Mouse (Mus musculus) kidney, adult 2 months (tissue): ENCODE data around the gene Ccdc85c. TPM values are rescaled to one million over a fixed set of nuclear protein-coding genes. Genes with fewer than 3 reads are reported as not detected.

ENCODE experiments used
- DNase-seq: peaks from one replicate; pipeline ENCODE4 v3.0.0; 2021
- H3K27ac ChIP-seq: fragments of 200-500 bp; 2 replicates; pipeline ENCODE4 v1.5.1; 2012; ENCODE audit warnings: low read depth, low read length, control low read depth, inconsistent platforms; ENCODE audit not compliant: insufficient read depth
- H3K27me3 ChIP-seq: fragments of 200-500 bp; replicated peaks from 2 replicates; pipeline ENCODE4 v1.6.1; 2012; ENCODE audit warnings: mild to moderate bottlenecking, moderate library complexity, low read length, inconsistent platforms; ENCODE audit not compliant: control insufficient read depth, insufficient read depth
- H3K36me3 ChIP-seq: fragments of 200-500 bp; 2 replicates; pipeline ENCODE4 v1.6.1; 2012; ENCODE audit warnings: mild to moderate bottlenecking, moderate library complexity, low read length, inconsistent platforms; ENCODE audit not compliant: control insufficient read depth, insufficient read depth
- H3K4me1 ChIP-seq: fragments of 200-500 bp; 2 replicates; pipeline ENCODE4 v1.6.1; 2011; ENCODE audit warnings: low read length; ENCODE audit not compliant: control insufficient read depth, insufficient read depth
- H3K4me3 ChIP-seq: fragments of 200-500 bp; 2 replicates; pipeline ENCODE4 v1.5.1; 2011; ENCODE audit warnings: mild to moderate bottlenecking, low read depth, low read length, control low read depth; ENCODE audit not compliant: insufficient read depth
- CTCF ChIP-seq: fragments of 200-500 bp; conservative IDR thresholded peaks from 2 replicates; pipeline ENCODE4 v1.5.1; 2011; ENCODE audit warnings: low read depth, mild to moderate bottlenecking, control low read depth, low read length, moderate library complexity, mixed read lengths; ENCODE audit not compliant: insufficient read depth, insufficient read length
- POLR2A ChIP-seq: fragments of 200-500 bp; IDR thresholded peaks from one replicate; pipeline ENCODE4 v1.6.1; 2011; ENCODE audit warnings: low read depth, low read length, control low read depth
- WGBS: fragments of 180-500 bp; shearing (Covaris S2); methylation state at CpG from one replicate; pipeline ENCODE4 v1.1.7; 2018; 5-methylcytosine and 5-hydroxymethylcytosine counted together
- polyA plus RNA-seq: library from polyadenylated mRNA; depleted of rRNA; stranded (reverse); fragments of >200 nt; gene quantifications from 2 replicates; pipeline ENCODE4 v1.2.3, GENCODE M21; 2012

Ccdc85c gene
- polyA plus RNA-seq, 1 experiment = 15.7 TPM

GRCm38 (mm10) chr12:108272143-108272635, 3.0 kb downstream of the Ccdc85c start:
- TF ChIP-seq POLR2A (no peak), CTCF (no peak)

GRCm38 (mm10) chr12:108271351-108272142, 3.7 kb downstream of the Ccdc85c start:
- no peak overlapping the region for H3K4me3 ChIP-seq
- WGBS = 76% methylated on average over 16 of the region's 16 CpGs
- no peaks in the 10 kb centered on the region for H3K36me3 ChIP-seq
- no peak overlapping the region for H3K27ac ChIP-seq
- no peak for DNase-seq
- TF ChIP-seq CTCF (no peak), POLR2A (no peak)
- no peaks in the 10 kb centered on the region for H3K27me3 ChIP-seq
- peaks cover 32% of the 10 kb centered on the region for H3K4me1 ChIP-seq

More at GRCm38 (mm10) chr12:108272143-108272635, 3.0 kb downstream of the Ccdc85c start:
- Histone ChIP-seq H3K4me1 (peaks cover 28% of the 10 kb centered on the region), H3K36me3 (no peaks in the 10 kb centered on the region), H3K4me3 (no peak overlapping the region), H3K27ac (no peak overlapping the region), H3K27me3 (no peaks in the 10 kb centered on the region)
- WGBS = 62% methylated on average over 7 of the region's 7 CpGs
- no peak for DNase-seq

GRCm38 (mm10) chr12:108270240-108270919, 4.8 kb downstream of the Ccdc85c start:
- H3K27ac ChIP-seq = no peak overlapping the region
- WGBS = 37% methylated on average over 13 of the region's 13 CpGs
- no peak for TF ChIP-seq CTCF
- no peak for TF ChIP-seq POLR2A
- H3K36me3 ChIP-seq = no peaks in the 10 kb centered on the region
- H3K4me3 ChIP-seq = no peak overlapping the region
- H3K27me3 ChIP-seq = no peaks in the 10 kb centered on the region
- H3K4me1 ChIP-seq = peaks cover 38% of the 10 kb centered on the region
- peak; percentile 70 for DNase-seq

GRCm38 (mm10) chr12:108269699-108270098, 5.5 kb downstream of the Ccdc85c start:
- Histone ChIP-seq H3K4me1 (peaks cover 39% of the 10 kb centered on the region), H3K4me3 (no peak overlapping the region), H3K36me3 (no peaks in the 10 kb centered on the region), H3K27me3 (no peaks in the 10 kb centered on the region), H3K27ac (no peak overlapping the region)
- DNase-seq = no peak
- WGBS = 58% methylated on average over 5 of the region's 5 CpGs
- TF ChIP-seq POLR2A (no peak), CTCF (no peak)

GRCm38 (mm10) chr12:108268970-108269369, 6.3 kb downstream of the Ccdc85c start:
- Histone ChIP-seq H3K4me3 (no peak overlapping the region), H3K27ac (no peak overlapping the region), H3K36me3 (no peaks in the 10 kb centered on the region), H3K4me1 (peaks cover 46% of the 10 kb centered on the region), H3K27me3 (no peaks in the 10 kb centered on the region)
- DNase-seq = no peak
- no peak for TF ChIP-seq POLR2A
- TF ChIP-seq CTCF = no peak
- 88% methylated on average over 10 of the region's 10 CpGs for WGBS

GRCm38 (mm10) chr12:108267653-108268052, 7.6 kb downstream of the Ccdc85c start:
- Histone ChIP-seq H3K4me3 (no peak overlapping the region), H3K27me3 (no peaks in the 10 kb centered on the region), H3K27ac (peak overlapping the region; percentile 47; the same call in 1 of the 2 replicates), H3K4me1 (peaks cover 36% of the 10 kb centered on the region), H3K36me3 (no peaks in the 10 kb centered on the region)
- TF ChIP-seq CTCF = no peak
- TF ChIP-seq POLR2A = no peak
- WGBS = 72% methylated on average over 7 of the region's 7 CpGs
- peak; percentile 62 for DNase-seq
